Mouse (Mus musculus) G1E (cell line): Measurements from ENCODE around the gene Micu1.

Source experiments
- CTCF ChIP-seq: IDR thresholded peaks from 2 replicates; pipeline ENCODE4 v1.5.1; 2012; ENCODE audit warnings: low read depth, low read length, inconsistent platforms, mixed read lengths
- GATA1 ChIP-seq: IDR thresholded peaks from 2 replicates; pipeline ENCODE4 v1.6.1; 2012; ENCODE audit warnings: borderline replicate concordance, low read length, inconsistent platforms, mixed read lengths
- POLR2AphosphoS5 ChIP-seq: IDR thresholded peaks from 2 replicates; pipeline ENCODE4 v1.6.1; 2012; ENCODE audit warnings: low read depth, low read length, inconsistent platforms; ENCODE audit not compliant: insufficient replicate concordance
- TAL1 ChIP-seq: conservative IDR thresholded peaks from 2 replicates; pipeline ENCODE4 v1.6.1; 2012; ENCODE audit warnings: low read depth, low read length, inconsistent platforms, mixed read lengths

- TF ChIP-seq POLR2AphosphoS5: no peak
- no peak for TF ChIP-seq CTCF
- TF ChIP-seq TAL1: no peak
- no peak for TF ChIP-seq GATA1
Measured at GRCm38 (mm10) chr10:59898935-59899334, 196.7 kb downstream of the Micu1 start.
